Comparison of ENCODE assay signal across 7 mouse cellular contexts in genomic region chr14:16250099-16250498, GRCm38 (mm10). TPM values are rescaled to one million over a fixed set of nuclear protein-coding genes. Genes with fewer than 3 reads are reported as not detected.
DNase-seq lines count a peak whose midpoint lies in the region; ATAC-seq and TF ChIP-seq lines count a peak whose summit lies in the region.

No protein-coding gene starts in this region.

- peak overlapping the region; percentile 70 for H3K4me3 ChIP-seq in lung, postnatal 0 days (ENCODE audit: low read depth, low read length)
- peak overlapping the region; percentile 73 for H3K4me3 ChIP-seq in forebrain, embryonic 12.5 days (replicated peaks)
- H3K4me3 ChIP-seq in limb, embryonic 14.5 days (replicated peaks; ENCODE audit: low read length) = peak overlapping the region; percentile 83
- peak overlapping the region; percentile 56 for H3K4me3 ChIP-seq in stomach, embryonic 14.5 days (ENCODE audit: low read depth, low read length)

- no peaks in the 10 kb centered on the region for H3K27me3 ChIP-seq in lung, postnatal 0 days (replicated peaks; ENCODE audit: insufficient read depth, low read length)
- H3K27me3 ChIP-seq in forebrain, embryonic 12.5 days = no peaks in the 10 kb centered on the region
- H3K27me3 ChIP-seq in limb, embryonic 14.5 days (ENCODE audit: control insufficient read depth, insufficient read depth, low read length) = no peaks in the 10 kb centered on the region
- no peaks in the 10 kb centered on the region for H3K27me3 ChIP-seq in stomach, embryonic 14.5 days (ENCODE audit: control insufficient read depth, insufficient read depth, low read length)

- no peak for TF ChIP-seq EP300 in lung, postnatal 0 days (IDR thresholded peaks at IDR 0.05)

- H3K9ac ChIP-seq in lung, postnatal 0 days (replicated peaks; ENCODE audit: low read depth) = peak overlapping the region; percentile 95
- H3K9ac ChIP-seq in forebrain, embryonic 12.5 days = peak overlapping the region; percentile 81
- H3K9ac ChIP-seq in limb, embryonic 14.5 days (ENCODE audit: low read depth, low read length, severe bottlenecking) = peak overlapping the region; percentile 98; the same call in 1 of the 2 replicates
- H3K9ac ChIP-seq in stomach, embryonic 14.5 days (replicated peaks; ENCODE audit: low read depth, low read length) = peak overlapping the region; percentile 60; the same call in 1 of the 2 replicates

- 65% methylated on average over 3 of the region's 3 CpGs for WGBS in lung, postnatal 0 days
- 73% methylated on average over 3 of the region's 3 CpGs for WGBS in forebrain, embryonic 12.5 days
- 66% methylated on average over 3 of the region's 3 CpGs for WGBS in limb, embryonic 14.5 days
- WGBS in stomach, embryonic 14.5 days = 59% methylated on average over 3 of the region's 3 CpGs

- TF ChIP-seq POLR2A in limb, embryonic 14.5 days (IDR thresholded peaks at IDR 0.05; ENCODE audit: borderline replicate concordance, extremely low read depth, insufficient read depth, insufficient read length) = no peak

- H3K4me1 ChIP-seq in lung, postnatal 0 days (ENCODE audit: insufficient read depth, low read depth, low read length) = peaks cover 8% of the 10 kb centered on the region; the same call in 1 of the 2 replicates
- peaks cover 11% of the 10 kb centered on the region for H3K4me1 ChIP-seq in forebrain, embryonic 12.5 days
- peaks cover 10% of the 10 kb centered on the region for H3K4me1 ChIP-seq in limb, embryonic 14.5 days (ENCODE audit: control insufficient read depth, insufficient read depth, low read length)
- H3K4me1 ChIP-seq in stomach, embryonic 14.5 days (ENCODE audit: control insufficient read depth, insufficient read depth, low read length) = peaks cover 3% of the 10 kb centered on the region; the same call in 1 of the 2 replicates

- H3K27ac ChIP-seq in lung, postnatal 0 days (ENCODE audit: low read length) = no peak overlapping the region
- no peak overlapping the region for H3K27ac ChIP-seq in forebrain, embryonic 12.5 days
- H3K27ac ChIP-seq in limb, embryonic 14.5 days (replicated peaks; ENCODE audit: low read depth, low read length) = no peak overlapping the region
- H3K27ac ChIP-seq in stomach, embryonic 14.5 days (ENCODE audit: low read length) = no peak overlapping the region

- no peaks in the 10 kb centered on the region for H3K9me3 ChIP-seq in lung, postnatal 0 days (ENCODE audit: low read length)
- no peaks in the 10 kb centered on the region for H3K9me3 ChIP-seq in forebrain, embryonic 12.5 days
- no peaks in the 10 kb centered on the region for H3K9me3 ChIP-seq in limb, embryonic 14.5 days (ENCODE audit: control insufficient read depth, low read length)
- no peaks in the 10 kb centered on the region for H3K9me3 ChIP-seq in stomach, embryonic 14.5 days (ENCODE audit: control insufficient read depth, low read depth, low read length)

- peak overlapping the region; percentile 79 for H3K4me2 ChIP-seq in lung, postnatal 0 days (replicated peaks; ENCODE audit: low read depth, low read length)
- peak overlapping the region; percentile 73 for H3K4me2 ChIP-seq in forebrain, embryonic 12.5 days
- peak overlapping the region; percentile 73 for H3K4me2 ChIP-seq in limb, embryonic 14.5 days (replicated peaks; ENCODE audit: low read depth, low read length, severe bottlenecking)
- peak overlapping the region; percentile 77 for H3K4me2 ChIP-seq in stomach, embryonic 14.5 days (replicated peaks; ENCODE audit: low read depth, low read length)

- no peak for ATAC-seq in lung, postnatal 0 days
- ATAC-seq in forebrain, embryonic 12.5 days (ENCODE audit: low FRiP score) = no peak
- no peak for ATAC-seq in limb, embryonic 14.5 days (ENCODE audit: low FRiP score, low read depth)
- no peak for ATAC-seq in stomach, embryonic 14.5 days (ENCODE audit: insufficient number of reproducible peaks, insufficient read depth, low FRiP score, low read depth)
- ATAC-seq in monocyte, adult 5-6 weeks (replicated peaks; ENCODE audit: insufficient number of reproducible peaks, low FRiP score, low TSS enrichment, poor library complexity, severe bottlenecking) = no peak
- ATAC-seq in megakaryocyte progenitor cell, adult 5-6 weeks (replicated peaks; ENCODE audit: poor library complexity) = no peak

- TF ChIP-seq CTCF in lung, postnatal 0 days (IDR thresholded peaks at IDR 0.05) = no peak

- DNase-seq in lung, postnatal 0 days (ENCODE audit: low spot score) = no peak
- no peak for DNase-seq in lung, postnatal 10 days
- no peak for DNase-seq in limb, embryonic 14.5 days (ENCODE audit: low spot score)

- no peaks in the 10 kb centered on the region for H3K36me3 ChIP-seq in lung, postnatal 0 days (ENCODE audit: insufficient read depth, low read length)
- no peaks in the 10 kb centered on the region for H3K36me3 ChIP-seq in forebrain, embryonic 12.5 days (replicated peaks)
- peaks cover 7% of the 10 kb centered on the region; the same call in 1 of the 2 replicates for H3K36me3 ChIP-seq in limb, embryonic 14.5 days (ENCODE audit: control insufficient read depth, insufficient read depth, low read length)
- H3K36me3 ChIP-seq in stomach, embryonic 14.5 days (ENCODE audit: control insufficient read depth, insufficient read depth, low read length) = peaks cover under 1% of the 10 kb centered on the region; the same call in 1 of the 2 replicates

RNA-seq across cellular contexts. Expression of gene Oxsm, which starts 0.5 kb away (rescaled TPM):
- polyA plus RNA-seq in lung, postnatal 0 days (2015; fragmentation: Nextera tagmentation; extraction: Ambion mirVana) = 1.7 and 2.8 TPM in 2 replicates
- 1.7 and 2.3 TPM in 2 replicates for polyA plus RNA-seq in forebrain, embryonic 12.5 days (2016; fragmentation: Nextera tagmentation; extraction: Ambion mirVana)
- 4.6 and 4.8 TPM in 2 replicates for polyA plus RNA-seq in limb, embryonic 14.5 days (2012; rRNA removed)
- polyA plus RNA-seq in limb, embryonic 14.5 days (2014; fragmentation: Nextera tagmentation; extraction: Ambion mirVana) = 1.3 and 1.9 TPM in 2 replicates
- 1.0 and 1.5 TPM in 2 replicates for polyA plus RNA-seq in stomach, embryonic 14.5 days (2014; fragmentation: Nextera tagmentation; extraction: Ambion mirVana)
- 11.2 to 13.6 TPM (median 12.5 TPM) in 3 replicates for total RNA-seq in monocyte, adult 5-6 weeks (2017)
- 13.8 and 14.1 TPM in 2 replicates for total RNA-seq in megakaryocyte progenitor cell, adult 5-6 weeks (2015)
- 7.7 and 7.8 TPM in 2 replicates for total RNA-seq in megakaryocyte progenitor cell, adult 5-6 weeks (2017)

RNA-seq across cellular contexts. Expression of gene Ngly1, which starts 1.0 kb away (rescaled TPM):
- 39.0 and 45.3 TPM in 2 replicates for polyA plus RNA-seq in lung, postnatal 0 days (2015; fragmentation: Nextera tagmentation; extraction: Ambion mirVana)
- 26.9 and 29.2 TPM in 2 replicates for polyA plus RNA-seq in forebrain, embryonic 12.5 days (2016; fragmentation: Nextera tagmentation; extraction: Ambion mirVana)
- 22.1 and 22.8 TPM in 2 replicates for polyA plus RNA-seq in limb, embryonic 14.5 days (2012; rRNA removed)
- 45.3 and 47.3 TPM in 2 replicates for polyA plus RNA-seq in limb, embryonic 14.5 days (2014; fragmentation: Nextera tagmentation; extraction: Ambion mirVana)
- 42.1 and 46.0 TPM in 2 replicates for polyA plus RNA-seq in stomach, embryonic 14.5 days (2014; fragmentation: Nextera tagmentation; extraction: Ambion mirVana)
- 58.4 to 63.1 TPM (median 59.5 TPM) in 3 replicates for total RNA-seq in monocyte, adult 5-6 weeks (2017)
- 37.4 and 38.0 TPM in 2 replicates for total RNA-seq in megakaryocyte progenitor cell, adult 5-6 weeks (2015)
- 27.2 and 31.9 TPM in 2 replicates for total RNA-seq in megakaryocyte progenitor cell, adult 5-6 weeks (2017)
